16 mouse cellular contexts compared by ENCODE assay signal in genomic region chr3:53100210-53100609, GRCm38 (mm10). TPM values are rescaled to one million over a fixed set of nuclear protein-coding genes. Genes with fewer than 3 reads are reported as not detected.
"Had no signal": no experiment of that assay in that cellular context is flagged by ENCODE, and none has a peak within 500 bp of the region (broad histone marks: within the 10 kb centered on the region; RNA-seq: fewer than 3 reads in every experiment).

No protein-coding gene starts in this region.

- H3K9me3 ChIP-seq: limb, embryonic 12.5 days; limb, embryonic 15.5 days; liver, embryonic 12.5 days; liver, embryonic 15.5 days; lung, embryonic 15.5 days had no signal

- H3K4me3 ChIP-seq: limb, embryonic 12.5 days; limb, embryonic 15.5 days; liver, embryonic 12.5 days; liver, embryonic 15.5 days; lung, embryonic 15.5 days had no signal

- H3K27me3 ChIP-seq: limb, embryonic 15.5 days; liver, embryonic 12.5 days; liver, embryonic 15.5 days; lung, embryonic 15.5 days had no signal

- H3K4me2 ChIP-seq: limb, embryonic 12.5 days; limb, embryonic 15.5 days; liver, embryonic 12.5 days; liver, embryonic 15.5 days; lung, embryonic 15.5 days; midbrain, embryonic 11.5 days had no signal

- H3K36me3 ChIP-seq: limb, embryonic 12.5 days; limb, embryonic 15.5 days; liver, embryonic 12.5 days; liver, embryonic 15.5 days; lung, embryonic 15.5 days had no signal

- H3K27ac ChIP-seq: limb, embryonic 12.5 days; limb, embryonic 15.5 days; liver, embryonic 12.5 days; liver, embryonic 15.5 days; lung, embryonic 15.5 days had no signal

- H3K9ac ChIP-seq: limb, embryonic 12.5 days; limb, embryonic 15.5 days; liver, embryonic 12.5 days; liver, embryonic 15.5 days; lung, embryonic 15.5 days had no signal

- ATAC-seq: liver, embryonic 12.5 days had no signal

- H3K4me1 ChIP-seq: liver, embryonic 12.5 days; liver, embryonic 15.5 days; lung, embryonic 15.5 days had no signal

- DNase-seq: kidney, postnatal 14 days; kidney, postnatal 4 days; left cerebral cortex, postnatal 4 days; lung, adult 18-20 months; lung, postnatal 10 days; lung, postnatal 4 days; midbrain, embryonic 14.5 days; thymus, adult 18-20 months; thymus, postnatal 36 days had no signal

RNA-seq across cellular contexts. Expression of gene Lhfp, which starts 58.9 kb away (rescaled TPM):
- total RNA-seq: megakaryocyte-erythroid progenitor cell, adult 5-6 weeks had no signal
